Mouse (Mus musculus) bone marrow, adult 2 months (tissue): Measurements from ENCODE around the gene Cacnb2.

ENCODE experiments used
- CTCF ChIP-seq: fragments of 200-500 bp; IDR thresholded peaks from 2 replicates; pipeline ENCODE4 v1.5.1; 2011; ENCODE audit warnings: low read length, control low read depth; ENCODE audit not compliant: control insufficient read depth, insufficient read depth
- POLR2A ChIP-seq: fragments of 200-500 bp; IDR thresholded peaks from 2 replicates; pipeline ENCODE4 v1.6.1; 2011; ENCODE audit warnings: low read depth, mild to moderate bottlenecking, control low read depth, low read length, borderline replicate concordance; ENCODE audit not compliant: control insufficient read depth

GRCm38 (mm10) chr2:14997836-14998235 is 394.9 kb downstream of the Cacnb2 start:
- TF ChIP-seq CTCF: no peak
- TF ChIP-seq POLR2A: no peak
